Mouse (Mus musculus) kidney, embryonic 16.5 days (tissue): ENCODE data around the gene Olfr275. TPM values are rescaled to one million over a fixed set of nuclear protein-coding genes. Genes with fewer than 3 reads are reported as not detected.
"Not testable (repeated sequence)": the region's sequence is repeated elsewhere in the genome, so short reads cannot be mapped to it uniquely, and the experiment has no call there.

Experiments
- ATAC-seq: fragments of 200-750 bp; cut with Nextera tagmentation; 2 replicates; pipeline ENCODE4 v1.8.0; 2017; ENCODE audit warnings: moderate TSS enrichment; ENCODE audit not compliant: low FRiP score, low TSS enrichment
- H3K27ac ChIP-seq: fragments of 300-500 bp; sonication (generic); 2 replicates; pipeline ENCODE4 v1.5.1; 2014; ENCODE audit warnings: low read length
- H3K27me3 ChIP-seq: fragments of 300-500 bp; sonication (generic); 2 replicates; pipeline ENCODE4 v1.6.1; 2014; ENCODE audit warnings: low read length, control low read depth, mixed read lengths; ENCODE audit not compliant: insufficient read depth
- H3K36me3 ChIP-seq: fragments of 300-500 bp; sonication (generic); 2 replicates; pipeline ENCODE4 v1.6.1; 2014; ENCODE audit warnings: low read length, control low read depth, mixed read lengths; ENCODE audit not compliant: insufficient read depth
- H3K4me1 ChIP-seq: fragments of 300-500 bp; sonication (generic); 2 replicates; pipeline ENCODE4 v1.6.1; 2014; ENCODE audit warnings: low read length, control low read depth, mixed read lengths; ENCODE audit not compliant: insufficient read depth
- H3K4me2 ChIP-seq: fragments of 300-500 bp; sonication (generic); replicated peaks from 2 replicates; pipeline ENCODE4 v1.6.1; 2014; ENCODE audit warnings: low read depth, low read length
- H3K4me3 ChIP-seq: fragments of 300-500 bp; sonication (generic); 2 replicates; pipeline ENCODE4 v1.5.1; 2014; ENCODE audit warnings: mild to moderate bottlenecking, low read length
- H3K9ac ChIP-seq: fragments of 300-500 bp; sonication (generic); replicated peaks from 2 replicates; pipeline ENCODE4 v1.6.1; 2014; ENCODE audit warnings: low read length
- H3K9me3 ChIP-seq: fragments of 300-500 bp; sonication (generic); 2 replicates; pipeline ENCODE4 v1.6.1; 2016; ENCODE audit warnings: low read length, control low read depth
- WGBS: fragments of 180-500 bp; shearing (Covaris S2); extraction: QIAGEN DNeasy Blood & Tissue Kit; methylation state at CpG from one replicate; pipeline ENCODE4 v1.1.7; 2014; 5-methylcytosine and 5-hydroxymethylcytosine counted together
- polyA plus RNA-seq: library from polyadenylated mRNA; unstranded; fragments of >200 nt; fragmentation: Nextera tagmentation; extraction: Ambion mirVana; gene quantifications from 2 replicates; pipeline ENCODE4 v1.2.1, GENCODE M21; 2015

The Olfr275 gene
- not detected in 2 replicates for polyA plus RNA-seq

GRCm38 (mm10) chr4:52814304-52814703, at the start of gene Olfr275:
Olfr275 (plus strand) TSS chr4:52814604.
- no peak within 1 kb of the TSS for H3K4me2 ChIP-seq
- H3K36me3 ChIP-seq: no peaks in the 10 kb centered on the region
- no peak within 1 kb of the TSS for H3K9ac ChIP-seq
- H3K27me3 ChIP-seq: no peaks in the 10 kb centered on the region
- ATAC-seq: no peak
- H3K4me1 ChIP-seq: no peaks in the 10 kb centered on the region
- no peaks in the 10 kb centered on the region for H3K9me3 ChIP-seq
- 93% methylated on average over 2 of the region's 2 CpGs for WGBS
- H3K4me3 ChIP-seq: no peak within 1 kb of the TSS
- no peak within 1 kb of the TSS for H3K27ac ChIP-seq

- no peak overlapping the region for H3K4me2 ChIP-seq
- no peaks in the 10 kb centered on the region for H3K4me1 ChIP-seq
- 29% methylated on average over 6 of the region's 6 CpGs for WGBS
- H3K9me3 ChIP-seq: no peaks in the 10 kb centered on the region
- H3K4me3 ChIP-seq: no peak overlapping the region
- no peaks in the 10 kb centered on the region for H3K27me3 ChIP-seq
- H3K27ac ChIP-seq: no peak overlapping the region
- no peaks in the 10 kb centered on the region for H3K36me3 ChIP-seq
- ATAC-seq: peak; percentile 63; the same call in 1 of the 2 replicates
- H3K9ac ChIP-seq: no peak overlapping the region
These were observed 48.8 kb upstream of the Olfr275 start for GRCm38 (mm10) chr4:52765612-52766011.

GRCm38 (mm10) chr4:52772186-52772585, 42.2 kb upstream of the Olfr275 start:
- no peak overlapping the region for H3K27ac ChIP-seq
- no peaks in the 10 kb centered on the region for H3K36me3 ChIP-seq
- no peak overlapping the region for H3K9ac ChIP-seq
- ATAC-seq: no peak
- no peaks in the 10 kb centered on the region for H3K4me1 ChIP-seq
- H3K4me2 ChIP-seq: no peak overlapping the region
- no peaks in the 10 kb centered on the region for H3K9me3 ChIP-seq
- WGBS: 54% methylated on average over 5 of the region's 5 CpGs
- no peaks in the 10 kb centered on the region for H3K27me3 ChIP-seq
- no peak overlapping the region for H3K4me3 ChIP-seq

- no peak overlapping the region for H3K27ac ChIP-seq
- no peaks in the 10 kb centered on the region for H3K27me3 ChIP-seq
- no peak overlapping the region for H3K4me2 ChIP-seq
- no peaks in the 10 kb centered on the region for H3K9me3 ChIP-seq
- ATAC-seq: no peak
- H3K4me1 ChIP-seq: no peaks in the 10 kb centered on the region
- no peak overlapping the region for H3K4me3 ChIP-seq
- no peak overlapping the region for H3K9ac ChIP-seq
- WGBS: 92% methylated on average over 3 of the region's 3 CpGs
- no peaks in the 10 kb centered on the region for H3K36me3 ChIP-seq
These were observed 14.4 kb upstream of the Olfr275 start for GRCm38 (mm10) chr4:52800013-52800412.

GRCm38 (mm10) chr4:52811871-52812270, 2.5 kb upstream of the Olfr275 start:
- Histone ChIP-seq H3K9me3 (no peaks in the 10 kb centered on the region), H3K36me3 (no peaks in the 10 kb centered on the region), H3K4me2 (no peak overlapping the region), H3K27ac (no peak overlapping the region), H3K27me3 (no peaks in the 10 kb centered on the region), H3K4me3 (no peak overlapping the region), H3K4me1 (no peaks in the 10 kb centered on the region), H3K9ac (no peak overlapping the region)
- 28% methylated on average over 2 of the region's 2 CpGs for WGBS
- ATAC-seq: no peak

- WGBS: 96% methylated on average over 11 of the region's 11 CpGs
- no peak for ATAC-seq
- no peak overlapping the region for H3K9ac ChIP-seq
- no peaks in the 10 kb centered on the region for H3K36me3 ChIP-seq
- no peak overlapping the region for H3K27ac ChIP-seq
- H3K9me3 ChIP-seq: peaks cover 4% of the 10 kb centered on the region; the same call in 1 of the 2 replicates
- no peaks in the 10 kb centered on the region for H3K4me1 ChIP-seq
- H3K4me3 ChIP-seq: no peak overlapping the region
- no peak overlapping the region for H3K4me2 ChIP-seq
- H3K27me3 ChIP-seq: no peaks in the 10 kb centered on the region
These were observed 7.0 kb downstream of the Olfr275 start for GRCm38 (mm10) chr4:52821375-52821774.

GRCm38 (mm10) chr4:52845411-52845810, 31.0 kb downstream of the Olfr275 start:
- WGBS: 13% methylated on average over 1 of the region's 1 CpGs
- H3K36me3 ChIP-seq, H3K4me3 ChIP-seq, H3K9me3 ChIP-seq, H3K27me3 ChIP-seq, ATAC-seq, H3K9ac ChIP-seq, H3K4me2 ChIP-seq, H3K27ac ChIP-seq, H3K4me1 ChIP-seq: not testable (repeated sequence)

GRCm38 (mm10) chr4:52849039-52849635, 34.7 kb downstream of the Olfr275 start:
- H3K9me3 ChIP-seq: no peaks in the 10 kb centered on the region
- H3K4me1 ChIP-seq: no peaks in the 10 kb centered on the region
- WGBS: 52% methylated on average over 4 of the region's 4 CpGs
- no peak overlapping the region for H3K9ac ChIP-seq
- H3K36me3 ChIP-seq: no peaks in the 10 kb centered on the region
- H3K27me3 ChIP-seq: no peaks in the 10 kb centered on the region
- no peak overlapping the region for H3K4me3 ChIP-seq
- H3K4me2 ChIP-seq: no peak overlapping the region
- no peak overlapping the region for H3K27ac ChIP-seq
- ATAC-seq: no peak

GRCm38 (mm10) chr4:52849672-52850071, 35.3 kb downstream of the Olfr275 start:
- ATAC-seq: no peak
- Histone ChIP-seq H3K9me3 (no peaks in the 10 kb centered on the region), H3K9ac (no peak overlapping the region), H3K4me3 (no peak overlapping the region), H3K36me3 (no peaks in the 10 kb centered on the region), H3K27ac (no peak overlapping the region), H3K4me1 (no peaks in the 10 kb centered on the region), H3K4me2 (no peak overlapping the region), H3K27me3 (no peaks in the 10 kb centered on the region)
- 80% methylated on average over 5 of the region's 5 CpGs for WGBS

- Histone ChIP-seq H3K4me3 (no peak within 1 kb of the TSS), H3K4me1 (no peaks in the 10 kb centered on the region), H3K27ac (no peak within 1 kb of the TSS), H3K9me3 (no peaks in the 10 kb centered on the region), H3K4me2 (no peak within 1 kb of the TSS), H3K36me3 (no peaks in the 10 kb centered on the region), H3K27me3 (no peaks in the 10 kb centered on the region), H3K9ac (no peak within 1 kb of the TSS)
- 83% methylated on average over 1 of the region's 1 CpGs for WGBS
- ATAC-seq: no peak
These were observed 44.7 kb downstream of the Olfr275 start, which contains the start of gene Olfr273 for GRCm38 (mm10) chr4:52859136-52859535. Olfr273 (minus strand) TSS chr4:52859236.
